Mouse (Mus musculus): ENCODE results near the gene 9130019O22Rik.
"Not testable (repeated sequence)": the region's sequence is repeated elsewhere in the genome, so short reads cannot be mapped to it uniquely, and the experiment has no call there.

Gene 9130019O22Rik

DNA sequence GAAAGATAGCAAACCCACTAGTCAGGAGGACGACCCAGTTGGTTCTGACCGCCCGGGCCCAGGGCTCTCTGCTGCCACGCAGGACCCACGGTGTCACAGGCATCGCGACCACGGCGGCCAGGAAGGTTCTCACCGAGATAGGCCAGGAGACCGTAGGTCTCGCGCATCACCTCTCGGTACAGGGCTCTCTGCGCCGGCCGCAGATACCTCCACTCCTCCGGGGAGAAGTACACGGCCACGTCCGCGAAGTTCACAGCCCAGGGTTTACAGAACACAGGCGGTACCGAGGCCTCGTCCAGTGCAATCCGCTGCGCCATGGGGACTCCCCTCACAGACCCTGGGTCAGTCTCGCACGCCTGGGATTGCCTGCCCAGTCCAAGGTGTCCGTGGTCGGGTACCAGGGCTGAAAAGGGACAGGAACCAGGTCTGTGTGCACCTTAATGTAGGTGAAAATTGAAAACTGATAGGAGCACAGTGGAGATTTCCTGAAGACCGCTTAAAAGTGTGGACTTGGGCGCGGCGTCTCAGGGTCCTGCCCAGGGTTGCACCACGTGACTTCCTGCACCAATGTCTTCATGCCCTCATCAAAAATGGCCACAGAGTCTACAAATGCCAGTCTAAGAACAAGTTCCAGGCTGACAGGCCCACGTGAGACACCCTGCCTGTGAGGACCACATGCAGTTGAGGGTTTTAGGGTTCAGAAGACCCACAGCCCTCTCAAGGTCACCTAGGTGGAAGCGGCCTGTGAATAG, at the start of gene 9130019O22Rik:
Gene 9130019O22Rik (minus strand): TSS at position 526 of the 752 bp plus-strand sequence.
- peak; percentile 94 to 95 for DNase-seq

- DNase-seq, result no peak
These were observed 48.2 kb upstream of the 9130019O22Rik start for GRCm38 (mm10) chr7:127435206-127435605.

- DNase-seq, result peak; percentile 50 to 60
These were observed 39.4 kb upstream of the 9130019O22Rik start for GRCm38 (mm10) chr7:127426354-127426753.

GRCm38 (mm10) chr7:127425911-127426310, 38.9 kb upstream of the 9130019O22Rik start:
- DNase-seq, result peak; percentile 53 to 56

DNA sequence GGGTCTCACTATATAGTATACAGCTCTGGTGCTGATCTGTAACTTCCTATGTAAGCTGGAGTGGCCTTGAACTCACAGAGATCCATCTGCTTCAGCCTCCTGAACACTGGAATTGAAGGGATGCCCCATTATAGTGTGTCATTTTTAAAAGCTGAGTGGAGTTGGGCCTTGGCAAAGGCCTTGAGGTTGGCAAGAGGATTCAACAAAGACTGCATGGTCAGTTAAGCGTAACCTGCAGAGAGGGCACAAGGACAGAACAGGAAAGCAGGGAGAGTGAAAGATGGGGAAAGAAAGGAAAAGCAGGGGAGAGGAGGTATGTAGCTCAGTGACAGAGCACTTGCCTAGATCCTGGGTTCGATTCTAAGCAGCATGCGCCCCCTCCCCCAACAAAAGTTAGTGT, 38.3 kb upstream of the 9130019O22Rik start:
- peak; percentile 52 to 54 for DNase-seq

- peak; percentile 46 to 49 for DNase-seq
These were observed 35.3 kb upstream of the 9130019O22Rik start for GRCm38 (mm10) chr7:127422247-127422646.

DNA sequence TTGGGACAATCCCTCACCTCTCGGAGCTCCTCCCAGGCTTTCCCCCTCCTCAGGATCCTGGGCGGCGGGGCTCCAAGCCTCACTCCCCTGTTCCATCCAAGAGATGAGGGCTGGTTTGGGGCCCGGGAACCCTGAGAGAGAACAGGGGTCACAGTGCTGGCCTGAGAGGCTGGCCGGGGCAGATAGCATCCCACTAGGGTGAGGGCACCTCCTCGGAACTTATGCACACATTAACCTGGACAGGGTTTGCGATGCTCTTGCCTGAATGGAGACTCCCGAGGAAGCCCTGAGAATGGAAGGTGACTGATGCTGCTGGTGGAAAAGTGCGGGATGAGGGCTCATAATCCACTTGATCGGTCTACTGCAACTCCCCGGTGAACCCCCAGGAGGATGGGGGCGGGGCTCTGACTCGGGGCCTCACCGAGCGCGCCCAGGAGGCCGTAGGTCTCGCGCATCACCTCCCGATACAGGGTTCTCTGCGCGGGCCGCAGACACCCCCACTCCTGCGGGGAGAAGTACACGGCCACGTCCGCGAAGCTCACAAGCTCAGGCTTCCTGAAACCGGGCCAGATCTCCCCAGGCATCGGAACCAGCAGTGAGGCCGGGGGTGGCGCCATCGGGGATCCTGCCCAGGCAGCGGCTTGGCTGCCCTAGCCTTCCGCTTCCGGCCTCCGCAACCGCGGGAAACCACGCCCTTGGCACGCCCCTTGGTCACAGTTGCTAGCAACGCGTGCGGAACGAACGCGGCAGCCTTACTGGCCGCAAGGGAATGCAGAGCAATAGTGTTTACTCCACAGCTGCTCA, 34.6 kb upstream of the 9130019O22Rik start, which contains the start of gene Zfp688:
Gene Zfp688 (minus strand): TSS at position 681 of the 804 bp plus-strand sequence.
- DNase-seq, result peak; percentile 92 to 96

- DNase-seq, result no peak
These were observed 24.5 kb upstream of the 9130019O22Rik start for GRCm38 (mm10) chr7:127411418-127411817.

DNA sequence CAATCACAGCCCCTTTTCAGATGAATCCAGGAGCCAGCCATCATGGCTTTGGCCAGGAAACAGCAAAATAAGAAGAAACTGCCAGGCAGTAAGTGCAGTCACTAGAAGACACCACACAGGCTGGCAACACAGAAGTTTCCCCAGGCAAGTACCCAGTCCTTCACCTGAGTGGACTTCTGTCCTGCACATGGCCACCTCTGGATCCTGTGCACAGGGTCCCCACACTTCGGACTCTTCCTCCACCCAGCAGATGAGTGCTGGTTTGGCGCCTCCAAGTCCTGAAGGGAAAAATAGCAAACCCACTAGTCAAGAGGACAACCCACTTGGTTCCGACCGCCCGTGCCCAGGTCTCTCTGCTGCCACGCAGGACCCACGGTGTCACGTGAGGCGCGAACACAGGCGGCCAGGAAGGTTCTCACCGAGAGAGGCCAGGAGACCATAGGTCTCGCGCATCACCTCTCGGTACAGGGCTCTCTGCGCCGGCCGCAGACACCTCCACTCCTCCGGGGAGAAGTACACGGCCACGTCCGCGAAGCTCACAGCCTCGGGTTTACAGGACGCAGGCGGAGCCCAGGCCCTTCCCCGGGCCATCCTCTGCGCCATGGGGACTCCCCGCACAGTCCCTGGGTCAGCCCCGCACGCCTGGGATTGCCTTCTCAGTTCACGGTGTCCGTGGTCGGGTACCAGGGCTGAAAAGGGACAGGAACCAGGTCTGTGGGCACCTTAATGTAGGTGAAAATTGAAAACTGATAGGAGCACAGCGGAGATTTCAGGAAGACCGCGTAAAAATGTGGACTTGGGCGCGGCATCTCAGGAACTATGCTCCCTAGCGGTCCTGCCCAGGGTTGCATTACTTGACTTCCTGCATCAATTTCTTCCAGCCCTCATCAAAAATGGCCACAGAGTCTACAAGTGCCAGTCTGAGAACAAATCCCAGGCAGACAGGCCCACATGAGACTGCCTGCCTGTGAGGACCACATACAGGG, 19.3 kb upstream of the 9130019O22Rik start, which contains the start of gene Zfp764:
Gene Zfp764 (minus strand): TSS at position 821 of the 986 bp plus-strand sequence.
- DNase-seq, result peak; percentile 87 to 94

GRCm38 (mm10) chr7:127404101-127404500, 17.1 kb upstream of the 9130019O22Rik start:
- DNase-seq, result not testable (repeated sequence)

DNA sequence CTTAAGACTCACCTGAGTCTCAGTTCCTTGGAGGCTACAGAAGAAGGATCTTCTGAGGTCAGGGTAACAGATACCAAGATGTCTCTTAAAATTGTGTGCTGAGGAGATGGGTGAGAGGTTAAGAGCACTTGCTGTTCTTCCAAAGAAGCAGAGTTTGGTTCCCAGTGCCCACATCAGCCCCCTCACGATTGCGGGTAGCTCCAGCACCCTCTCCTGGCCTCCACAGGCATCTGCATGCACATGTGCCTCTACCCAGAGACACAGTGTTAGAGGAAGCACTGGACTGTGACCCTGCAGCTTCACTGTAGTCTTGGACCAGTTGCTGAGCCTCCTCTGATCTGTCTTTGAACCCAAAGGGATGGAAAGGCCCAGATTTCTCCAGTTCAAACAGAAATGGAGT, 16.0 kb upstream of the 9130019O22Rik start:
- DNase-seq, result no peak

GRCm38 (mm10) chr7:127400355-127400754, 13.4 kb upstream of the 9130019O22Rik start:
- no peak for DNase-seq

- DNase-seq, result no peak
These were observed 7.0 kb upstream of the 9130019O22Rik start for GRCm38 (mm10) chr7:127393944-127394333.

DNA sequence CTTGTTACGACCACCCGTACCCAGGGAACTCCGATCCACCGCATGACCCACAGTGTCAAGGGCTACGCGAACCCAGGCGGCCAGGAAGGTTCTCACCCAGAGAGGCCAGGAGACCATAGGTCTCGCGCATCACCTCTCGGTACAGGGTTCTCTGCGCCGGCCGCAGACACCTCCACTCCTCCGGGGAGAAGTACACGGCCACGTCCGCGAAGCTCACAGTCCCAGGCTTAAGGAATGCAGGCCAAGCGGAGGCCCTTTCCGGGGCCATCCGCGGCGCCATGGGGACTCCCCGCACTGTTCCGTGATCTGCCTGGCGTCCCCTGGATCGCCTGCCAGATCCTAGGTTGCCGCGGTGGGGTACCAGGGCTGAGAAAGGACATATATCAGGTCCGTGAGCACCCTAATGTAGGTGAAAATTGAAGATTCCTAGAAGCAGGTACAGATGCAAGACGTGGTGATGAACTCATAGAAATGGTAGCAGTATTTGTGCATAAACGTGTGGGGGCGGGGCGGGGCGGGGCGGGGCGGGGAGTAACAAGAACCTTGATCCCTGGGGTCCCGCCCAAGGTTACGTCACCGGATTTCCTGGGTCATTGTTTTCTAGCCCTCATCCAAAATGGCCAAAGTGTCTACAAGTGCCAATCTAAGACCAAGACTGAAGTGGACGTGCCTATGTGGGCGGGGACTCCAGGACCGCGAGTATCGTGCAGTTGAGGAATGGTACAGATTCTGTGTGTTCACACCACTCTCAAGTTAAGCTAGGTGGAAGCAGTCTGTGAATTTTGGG, 6.4 kb upstream of the 9130019O22Rik start, which contains the start of gene E430018J23Rik:
Gene E430018J23Rik (minus strand): TSS at position 473 of the 787 bp plus-strand sequence.
- DNase-seq, result peak; percentile 99 to 100

DNA sequence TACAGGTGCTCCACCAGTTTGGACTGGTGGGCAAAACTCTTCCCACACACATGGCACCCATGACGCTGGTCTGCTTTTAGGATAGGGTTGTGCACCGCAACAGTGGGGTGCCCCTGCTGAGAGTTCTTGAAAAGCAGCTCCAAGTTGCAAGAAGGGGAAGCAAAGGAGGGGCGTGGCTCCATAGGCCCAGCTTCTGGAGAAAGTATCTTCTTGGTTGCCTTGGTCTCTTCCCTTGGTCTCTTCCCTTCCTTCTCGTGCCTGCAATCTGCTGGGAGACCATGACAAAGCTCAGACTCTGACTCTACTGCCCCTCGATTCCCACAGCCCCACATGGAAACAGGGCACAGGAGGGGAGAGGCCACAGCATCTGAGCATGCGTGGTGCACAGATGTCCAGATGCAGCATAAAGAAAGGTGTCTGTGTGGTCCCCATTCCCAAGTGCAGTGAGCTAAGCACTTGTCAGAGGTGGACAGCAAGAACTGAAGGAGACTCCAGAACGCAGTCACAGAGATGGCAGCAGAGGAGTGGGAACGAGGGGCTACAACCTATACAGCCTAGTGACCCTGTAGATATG, 5.4 kb upstream of the 9130019O22Rik start:
- no peak for DNase-seq

DNA sequence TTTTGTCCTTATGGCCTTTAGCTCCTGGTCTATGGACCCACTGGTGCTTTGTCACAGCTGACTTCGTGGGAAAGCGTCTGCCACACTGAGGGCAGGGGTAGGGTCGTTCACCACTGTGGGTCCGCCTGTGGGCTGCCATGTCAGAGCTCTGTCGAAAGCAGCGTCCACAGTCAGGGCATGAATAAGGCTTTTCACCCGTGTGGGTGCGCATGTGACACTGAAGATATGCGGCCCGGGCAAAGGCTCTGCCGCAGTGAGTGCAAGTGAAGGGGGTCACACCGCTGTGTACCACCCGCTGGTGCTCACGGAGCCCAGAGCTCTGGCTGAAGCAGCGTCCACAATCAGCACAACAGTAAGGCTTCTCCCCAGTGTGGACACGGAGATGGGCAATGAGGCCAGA, 4.6 kb upstream of the 9130019O22Rik start:
- no peak for DNase-seq

DNA sequence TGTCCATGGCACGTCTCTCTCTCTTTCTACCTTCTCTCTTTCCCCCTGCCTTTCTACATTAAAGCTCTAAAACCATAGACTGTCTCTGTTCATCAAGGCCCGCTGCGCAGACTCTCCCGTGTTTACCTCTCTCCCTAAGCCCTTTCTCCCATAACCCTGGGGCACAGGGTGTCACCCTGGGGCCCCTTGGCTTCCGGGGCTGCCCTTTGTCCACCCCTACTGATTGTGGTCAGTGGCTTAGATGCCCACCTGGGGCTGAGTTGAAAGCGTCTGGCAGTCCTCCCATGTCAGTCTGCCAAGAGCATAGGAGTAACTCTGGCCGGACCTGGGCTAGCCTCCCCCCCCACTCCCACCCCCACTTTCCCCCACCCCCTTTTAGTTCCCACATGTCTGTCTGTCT, 3.3 kb upstream of the 9130019O22Rik start:
- DNase-seq, result no peak

- DNase-seq, result not testable (repeated sequence)
These were observed 1.2 kb upstream of the 9130019O22Rik start for GRCm38 (mm10) chr7:127388201-127388600.

- not testable (repeated sequence) for DNase-seq
These were observed 1.4 kb downstream of the 9130019O22Rik start for GRCm38 (mm10) chr7:127385560-127385959.

DNA sequence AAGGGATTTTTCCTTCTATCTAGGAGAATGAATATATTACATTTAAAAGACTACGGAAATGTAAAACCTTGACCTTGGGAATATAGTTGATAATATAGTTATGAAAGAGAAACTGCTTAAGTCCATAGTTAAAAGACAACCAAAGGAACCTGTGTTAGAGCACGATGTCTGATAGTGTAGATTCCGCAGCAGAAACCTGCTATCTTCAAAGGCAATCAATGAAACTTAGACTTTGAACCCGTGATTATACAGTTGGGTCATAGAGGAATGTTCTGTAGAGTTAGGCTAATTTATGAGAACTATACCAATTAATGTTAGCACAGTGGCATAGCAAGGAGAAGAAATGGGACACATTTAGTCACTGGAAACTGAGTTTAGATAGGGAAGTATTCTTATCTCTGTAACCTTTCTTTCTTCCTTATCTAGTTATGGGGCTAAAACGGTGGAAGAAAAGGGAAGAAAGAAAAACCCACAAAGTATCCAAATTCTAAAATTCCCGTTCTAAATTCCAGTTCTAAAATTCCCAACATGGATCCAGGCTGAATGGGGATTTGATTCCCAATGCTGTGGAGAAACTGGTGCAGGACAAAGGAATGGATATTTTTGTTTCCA, 8.6 kb downstream of the 9130019O22Rik start:
- DNase-seq, result no peak
